Mouse (Mus musculus): Measurements from ENCODE around the gene Fcgr1. TPM values are rescaled to one million over a fixed set of nuclear protein-coding genes. Genes with fewer than 3 reads are reported as not detected.
"Not testable (repeated sequence)": the region's sequence is repeated elsewhere in the genome, so short reads cannot be mapped to it uniquely, and the experiment has no call there.

The Fcgr1 gene
- not detected in 2 replicates for polyA plus RNA-seq (2012; ENCODE audit: insufficient read depth, insufficient read length, low replicate concordance, missing spikeins)

DNA sequence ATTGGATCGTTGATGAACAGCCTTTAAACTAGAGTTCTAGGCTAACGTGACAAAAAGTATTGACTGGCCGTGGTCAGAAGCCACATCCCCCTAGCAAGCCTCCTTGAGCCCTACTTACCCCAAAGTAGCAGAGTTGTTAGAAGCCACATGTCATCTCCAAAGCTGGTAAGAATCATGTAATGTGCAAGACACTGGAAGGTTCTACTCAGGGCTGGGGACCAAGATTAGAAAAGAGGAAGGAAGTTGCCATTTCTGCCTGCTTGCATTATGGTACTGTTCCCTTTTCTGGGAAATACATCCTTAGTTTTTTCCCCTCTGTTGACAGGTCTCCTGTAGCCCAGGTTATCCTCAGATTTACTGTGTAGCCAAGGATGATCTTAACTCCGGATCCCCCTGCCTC, at the start of gene Fcgr1:
Fcgr1 (minus strand) TSS at position 183 of the 400 bp plus-strand sequence.
- no peak within 1 kb of the TSS for H3K27ac ChIP-seq (ENCODE audit: insufficient read depth, low read depth, low read length)
- 69% methylated on average over 4 of the region's 4 CpGs for WGBS

DNA sequence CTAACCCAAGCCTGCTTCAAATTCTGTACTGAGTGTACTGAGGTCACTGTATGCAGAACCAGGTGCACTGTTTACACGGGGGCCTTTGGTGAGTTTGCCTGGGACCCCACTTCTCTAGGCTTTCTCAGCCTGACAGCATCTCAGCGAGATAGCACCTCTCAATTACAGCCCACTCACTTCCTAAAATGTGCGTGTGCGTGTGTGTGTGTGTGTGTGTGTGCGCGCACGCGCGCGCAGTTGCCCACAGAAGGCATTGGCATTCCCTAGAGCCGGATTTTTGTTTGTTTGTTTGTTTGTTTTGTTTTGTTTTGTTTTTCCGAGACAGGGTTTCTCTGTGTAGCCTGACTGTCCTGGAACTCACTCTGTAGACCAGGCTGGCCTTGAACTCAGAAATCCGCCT, 48.9 kb upstream of the Fcgr1 start:
- H3K27ac ChIP-seq (ENCODE audit: insufficient read depth, low read depth, low read length); H3K4me1 ChIP-seq (ENCODE audit: control insufficient read depth, insufficient read depth, low read length); H3K4me3 ChIP-seq (ENCODE audit: insufficient read depth, low read depth, low read length): not testable (repeated sequence)
- 58% methylated on average over 13 of the region's 13 CpGs for WGBS

More for the DNA sequence above, at the start of gene Fcgr1:
- TF ChIP-seq CTCF (IDR thresholded peaks at IDR 0.05; ENCODE audit: insufficient read depth, low read depth, low read length) (no peak), POLR2A (IDR thresholded peaks at IDR 0.05; ENCODE audit: insufficient read depth, low read depth, low read length) (no peak)
- Histone ChIP-seq H3K4me3 (ENCODE audit: insufficient read depth, low read depth, low read length) (no peak within 1 kb of the TSS), H3K4me1 (ENCODE audit: control insufficient read depth, insufficient read depth, low read length) (no peaks in the 10 kb centered on the region)

- H3K4me3 ChIP-seq (ENCODE audit: insufficient read depth, low read depth, low read length); H3K4me1 ChIP-seq (ENCODE audit: control insufficient read depth, insufficient read depth, low read length); H3K27ac ChIP-seq (ENCODE audit: insufficient read depth, low read depth, low read length): not testable (repeated sequence)
- 50% methylated on average over 3 of the region's 3 CpGs for WGBS
Measured at GRCm38 (mm10) chr3:96342100-96342499, 48.3 kb upstream of the Fcgr1 start.

DNA sequence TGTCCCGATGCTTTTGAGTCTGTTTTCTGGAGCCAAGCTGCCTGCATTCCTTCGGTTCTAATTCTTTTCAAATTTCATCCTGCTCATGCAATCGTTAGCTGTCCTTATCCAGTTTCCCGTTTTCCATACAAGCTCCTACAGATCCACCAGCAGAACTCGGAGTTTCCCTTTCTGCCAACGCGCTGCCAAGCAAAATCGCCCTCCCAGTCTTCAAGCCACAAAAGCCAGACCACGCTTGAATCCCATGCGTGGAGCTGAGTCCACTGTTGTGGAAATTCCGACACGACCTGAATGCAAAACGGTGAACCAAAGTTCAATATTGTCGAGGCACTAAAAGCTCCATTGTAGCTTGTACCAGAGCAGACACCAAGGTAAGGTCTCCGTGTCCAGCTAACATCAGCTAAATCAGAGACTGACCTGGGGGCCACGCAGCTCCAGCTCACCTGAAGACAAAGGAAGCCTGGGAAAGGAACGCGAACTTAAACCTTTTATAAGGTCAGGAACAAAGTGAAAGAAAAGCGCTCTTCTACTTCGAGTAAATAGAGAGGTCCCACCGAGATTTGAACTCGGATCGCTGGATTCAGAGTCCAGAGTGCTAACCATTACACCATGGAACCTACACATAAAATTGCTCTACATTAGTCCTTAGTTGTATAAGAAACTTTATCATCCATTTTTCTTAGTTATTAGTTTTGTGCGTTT, 47.0 kb upstream of the Fcgr1 start:
- WGBS = 4% methylated on average over 24 of the region's 24 CpGs
- TF ChIP-seq CTCF (IDR thresholded peaks at IDR 0.05; ENCODE audit: insufficient read depth, low read depth, low read length) (no peak), POLR2A (IDR thresholded peaks at IDR 0.05; ENCODE audit: insufficient read depth, low read depth, low read length) (no peak)
- Histone ChIP-seq H3K4me1 (ENCODE audit: control insufficient read depth, insufficient read depth, low read length) (no peaks in the 10 kb centered on the region), H3K27ac (ENCODE audit: insufficient read depth, low read depth, low read length) (no peak overlapping the region), H3K4me3 (ENCODE audit: insufficient read depth, low read depth, low read length) (no peak overlapping the region)

- WGBS = 44% methylated on average over 16 of the region's 16 CpGs
- Histone ChIP-seq H3K4me3 (ENCODE audit: insufficient read depth, low read depth, low read length) (no peak overlapping the region), H3K27ac (ENCODE audit: insufficient read depth, low read depth, low read length) (no peak overlapping the region), H3K4me1 (ENCODE audit: control insufficient read depth, insufficient read depth, low read length) (no peaks in the 10 kb centered on the region)
- TF ChIP-seq POLR2A (IDR thresholded peaks at IDR 0.05; ENCODE audit: insufficient read depth, low read depth, low read length) = no peak
- no peak for TF ChIP-seq CTCF (IDR thresholded peaks at IDR 0.05; ENCODE audit: insufficient read depth, low read depth, low read length)
Measured at GRCm38 (mm10) chr3:96338849-96339480, 45.2 kb upstream of the Fcgr1 start.

DNA sequence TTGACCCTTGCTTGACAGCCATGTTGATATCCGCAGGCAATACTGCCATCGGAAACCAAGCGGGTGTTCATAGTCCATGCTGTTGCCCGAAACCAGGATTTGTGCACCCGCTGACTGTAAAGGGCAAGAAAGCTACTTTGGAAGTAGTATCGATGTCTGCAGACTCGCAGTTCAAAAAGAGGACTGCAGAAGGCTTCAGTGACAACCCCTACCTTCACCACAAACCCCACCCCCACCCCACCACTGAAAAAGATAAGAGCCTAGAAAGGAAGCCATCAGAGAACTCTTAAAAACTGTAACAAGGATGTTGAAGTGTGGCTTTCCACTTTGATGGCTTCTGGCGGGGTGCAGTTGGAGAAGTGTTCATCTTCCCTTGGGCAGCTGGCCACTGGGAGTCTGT, 44.3 kb upstream of the Fcgr1 start:
- no peaks in the 10 kb centered on the region; the same call in 1 of the 2 replicates for H3K4me1 ChIP-seq (ENCODE audit: control insufficient read depth, insufficient read depth, low read length)
- H3K27ac ChIP-seq (ENCODE audit: insufficient read depth, low read depth, low read length) = no peak overlapping the region
- no peak overlapping the region for H3K4me3 ChIP-seq (ENCODE audit: insufficient read depth, low read depth, low read length)
- TF ChIP-seq CTCF (IDR thresholded peaks at IDR 0.05; ENCODE audit: insufficient read depth, low read depth, low read length) (no peak), POLR2A (IDR thresholded peaks at IDR 0.05; ENCODE audit: insufficient read depth, low read depth, low read length) (no peak)
- 94% methylated on average over 8 of the region's 8 CpGs for WGBS

- no peak overlapping the region for H3K4me3 ChIP-seq (ENCODE audit: insufficient read depth, low read depth, low read length)
- 92% methylated on average over 6 of the region's 6 CpGs for WGBS
- TF ChIP-seq CTCF (IDR thresholded peaks at IDR 0.05; ENCODE audit: insufficient read depth, low read depth, low read length) (no peak), POLR2A (IDR thresholded peaks at IDR 0.05; ENCODE audit: insufficient read depth, low read depth, low read length) (no peak)
- H3K27ac ChIP-seq (ENCODE audit: insufficient read depth, low read depth, low read length) = no peak overlapping the region
- H3K4me1 ChIP-seq (ENCODE audit: control insufficient read depth, insufficient read depth, low read length) = no peaks in the 10 kb centered on the region; the same call in 1 of the 2 replicates
Measured at GRCm38 (mm10) chr3:96337269-96337668, 43.5 kb upstream of the Fcgr1 start.

- TF ChIP-seq CTCF (IDR thresholded peaks at IDR 0.05; ENCODE audit: insufficient read depth, low read depth, low read length) = no peak
- TF ChIP-seq POLR2A (IDR thresholded peaks at IDR 0.05; ENCODE audit: insufficient read depth, low read depth, low read length) = no peak
- Histone ChIP-seq H3K4me3 (ENCODE audit: insufficient read depth, low read depth, low read length) (no peak overlapping the region), H3K4me1 (ENCODE audit: control insufficient read depth, insufficient read depth, low read length) (no peaks in the 10 kb centered on the region; the same call in 1 of the 2 replicates), H3K27ac (ENCODE audit: insufficient read depth, low read depth, low read length) (no peak overlapping the region)
- 77% methylated on average over 1 of the region's 1 CpGs for WGBS
Measured at GRCm38 (mm10) chr3:96336636-96337035, 42.9 kb upstream of the Fcgr1 start.

DNA sequence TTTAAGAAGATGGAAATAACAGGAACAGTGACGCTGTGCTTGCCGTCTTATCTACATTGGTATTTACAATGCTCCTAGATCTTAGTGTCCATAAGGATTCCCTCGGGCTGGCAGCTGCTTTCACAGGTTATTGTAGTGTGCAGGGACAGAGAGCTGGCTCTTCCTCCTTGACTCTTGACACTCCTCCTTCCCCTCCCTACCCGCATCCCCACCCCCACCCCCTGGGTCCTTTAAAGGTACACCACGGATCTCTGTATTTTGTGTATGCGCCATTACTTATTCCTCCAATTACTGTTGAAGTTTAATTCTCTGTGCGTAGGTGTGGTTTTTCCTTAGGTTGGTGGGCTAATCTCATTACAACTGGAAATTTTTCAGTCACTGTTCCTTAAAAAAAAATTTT, 41.8 kb upstream of the Fcgr1 start:
- Histone ChIP-seq H3K4me3 (ENCODE audit: insufficient read depth, low read depth, low read length) (no peak overlapping the region), H3K27ac (ENCODE audit: insufficient read depth, low read depth, low read length) (no peak overlapping the region), H3K4me1 (ENCODE audit: control insufficient read depth, insufficient read depth, low read length) (no peaks in the 10 kb centered on the region; the same call in 1 of the 2 replicates)
- TF ChIP-seq POLR2A (IDR thresholded peaks at IDR 0.05; ENCODE audit: insufficient read depth, low read depth, low read length) (no peak), CTCF (IDR thresholded peaks at IDR 0.05; ENCODE audit: insufficient read depth, low read depth, low read length) (no peak)
- 37% methylated on average over 7 of the region's 7 CpGs for WGBS

All from olfactory bulb, adult 2 months (tissue).